Mouse (Mus musculus) midbrain, embryonic 14.5 days (tissue): Measurements from ENCODE around the gene Hic2. TPM values are rescaled to one million over a fixed set of nuclear protein-coding genes. Genes with fewer than 3 reads are reported as not detected.
A peak's percentile ranks its signal among the peaks of the same experiment; 100 is the strongest.

Source experiments
- ATAC-seq: fragments of 200-750 bp; cut with Nextera tagmentation; 2 replicates; pipeline ENCODE4 v1.8.0; 2017; ENCODE audit warnings: moderate number of reproducible peaks, moderate library complexity; ENCODE audit not compliant: low FRiP score, low TSS enrichment
- DNase-seq: peaks from one replicate; pipeline ENCODE4 v3.0.0-alpha.2; 2015
- H3K27ac ChIP-seq: fragments of 300-500 bp; sonication (generic); replicated peaks from 2 replicates; pipeline ENCODE4 v1.5.1; 2014; ENCODE audit warnings: mild to moderate bottlenecking, low read depth, low read length, moderate library complexity
- H3K27me3 ChIP-seq: fragments of 300-500 bp; sonication (generic); 2 replicates; pipeline ENCODE4 v1.6.1; 2014; ENCODE audit warnings: low read length, control low read depth, mixed read lengths; ENCODE audit not compliant: control insufficient read depth, insufficient read depth
- H3K36me3 ChIP-seq: fragments of 300-500 bp; sonication (generic); 2 replicates; pipeline ENCODE4 v1.6.1; 2014; ENCODE audit warnings: low read length, control low read depth; ENCODE audit not compliant: control insufficient read depth, insufficient read depth
- H3K4me1 ChIP-seq: fragments of 300-500 bp; sonication (generic); 2 replicates; pipeline ENCODE4 v1.6.1; 2014; ENCODE audit warnings: mild to moderate bottlenecking, antibody characterized with exemption, low read length, control low read depth; ENCODE audit not compliant: control insufficient read depth, insufficient read depth
- H3K4me2 ChIP-seq: fragments of 300-500 bp; sonication (generic); 2 replicates; pipeline ENCODE4 v1.6.1; 2014; ENCODE audit warnings: mild to moderate bottlenecking, low read length, moderate library complexity
- H3K4me3 ChIP-seq: fragments of 300-500 bp; sonication (generic); replicated peaks from 2 replicates; pipeline ENCODE4 v1.5.1; 2014; ENCODE audit warnings: low read depth, low read length
- H3K9ac ChIP-seq: fragments of 300-500 bp; sonication (generic); replicated peaks from 2 replicates; pipeline ENCODE4 v1.6.1; 2014; ENCODE audit warnings: mild to moderate bottlenecking, low read length, moderate library complexity
- H3K9me3 ChIP-seq: fragments of 300-500 bp; sonication (generic); 2 replicates; pipeline ENCODE4 v1.6.1; 2016; ENCODE audit warnings: low read length, control low read depth, mixed read lengths; ENCODE audit not compliant: control insufficient read depth
- WGBS: fragments of 180-500 bp; shearing (Covaris S2); extraction: QIAGEN DNeasy Blood & Tissue Kit; methylation state at CpG from one replicate; pipeline ENCODE4 v1.1.7; 2014; 5-methylcytosine and 5-hydroxymethylcytosine counted together
- polyA plus RNA-seq: library from polyadenylated mRNA; unstranded; fragments of >200 nt; fragmentation: Nextera tagmentation; extraction: Ambion mirVana; gene quantifications from 2 replicates; pipeline ENCODE4 v1.2.1, GENCODE M21; 2014

Gene Hic2
- polyA plus RNA-seq, 1 experiment from 2014 or later: 6.4 TPM

- no peak overlapping the region for H3K9ac ChIP-seq
- peaks cover 6% of the 10 kb centered on the region for H3K4me1 ChIP-seq
- H3K4me3 ChIP-seq: no peak overlapping the region
- no peaks in the 10 kb centered on the region for H3K9me3 ChIP-seq
- no peak overlapping the region for H3K27ac ChIP-seq
- H3K4me2 ChIP-seq: no peak overlapping the region
- no peaks in the 10 kb centered on the region for H3K27me3 ChIP-seq
- H3K36me3 ChIP-seq: peaks cover 67% of the 10 kb centered on the region
- 97% methylated on average over 12 of the region's 12 CpGs for WGBS
- ATAC-seq (no peak), DNase-seq (no peak)
These were observed 25.5 kb downstream of the Hic2 start for GRCm38 (mm10) chr16:17258917-17259316.

GRCm38 (mm10) chr16:17261341-17261740, 28.0 kb downstream of the Hic2 start:
- H3K36me3 ChIP-seq: peaks cover 58% of the 10 kb centered on the region
- no peak for ATAC-seq

GRCm38 (mm10) chr16:17266113-17266512, 32.7 kb downstream of the Hic2 start:
- Histone ChIP-seq H3K36me3 (peaks cover 13% of the 10 kb centered on the region; the same call in 1 of the 2 replicates), H3K9me3 (peaks cover 6% of the 10 kb centered on the region; the same call in 1 of the 2 replicates), H3K4me2 (no peak overlapping the region), H3K27ac (no peak overlapping the region), H3K9ac (no peak overlapping the region), H3K4me1 (no peaks in the 10 kb centered on the region), H3K27me3 (no peaks in the 10 kb centered on the region), H3K4me3 (no peak overlapping the region)
- ATAC-seq (no peak), DNase-seq (no peak)
- WGBS: 52% methylated on average over 3 of the region's 3 CpGs

More at GRCm38 (mm10) chr16:17261341-17261740, 28.0 kb downstream of the Hic2 start:
- Histone ChIP-seq H3K27ac (no peak overlapping the region), H3K27me3 (no peaks in the 10 kb centered on the region), H3K4me1 (no peaks in the 10 kb centered on the region), H3K4me2 (no peak overlapping the region), H3K9me3 (no peaks in the 10 kb centered on the region), H3K4me3 (no peak overlapping the region), H3K9ac (no peak overlapping the region)
- DNase-seq: no peak
- WGBS: 97% methylated on average over 1 of the region's 1 CpGs

GRCm38 (mm10) chr16:17267937-17268336, 34.6 kb downstream of the Hic2 start:
- no peak overlapping the region for H3K27ac ChIP-seq
- no peaks in the 10 kb centered on the region for H3K27me3 ChIP-seq
- DNase-seq (no peak), ATAC-seq (no peak)
- no peak overlapping the region for H3K4me3 ChIP-seq
- peaks cover 6% of the 10 kb centered on the region; the same call in 1 of the 2 replicates for H3K9me3 ChIP-seq
- H3K36me3 ChIP-seq: no peaks in the 10 kb centered on the region
- no peak overlapping the region for H3K9ac ChIP-seq
- 85% methylated on average over 5 of the region's 5 CpGs for WGBS
- H3K4me1 ChIP-seq: no peaks in the 10 kb centered on the region
- no peak overlapping the region for H3K4me2 ChIP-seq

- ATAC-seq (no peak), DNase-seq (no peak)
- H3K27ac ChIP-seq: no peak overlapping the region
- WGBS: 93% methylated on average over 5 of the region's 5 CpGs
- H3K4me3 ChIP-seq: no peak overlapping the region
- no peaks in the 10 kb centered on the region for H3K36me3 ChIP-seq
- no peak overlapping the region for H3K9ac ChIP-seq
- no peaks in the 10 kb centered on the region for H3K4me1 ChIP-seq
- peaks cover 6% of the 10 kb centered on the region; the same call in 1 of the 2 replicates for H3K9me3 ChIP-seq
- H3K27me3 ChIP-seq: no peaks in the 10 kb centered on the region
- no peak overlapping the region for H3K4me2 ChIP-seq
These were observed 36.5 kb downstream of the Hic2 start for GRCm38 (mm10) chr16:17269872-17270271.

- H3K4me2 ChIP-seq: no peak overlapping the region
- no peak overlapping the region for H3K9ac ChIP-seq
- DNase-seq: no peak
- H3K27ac ChIP-seq: no peak overlapping the region
- peaks cover 6% of the 10 kb centered on the region; the same call in 1 of the 2 replicates for H3K9me3 ChIP-seq
- H3K4me1 ChIP-seq: no peaks in the 10 kb centered on the region
- H3K4me3 ChIP-seq: no peak overlapping the region
- H3K27me3 ChIP-seq: no peaks in the 10 kb centered on the region
- WGBS: 75% methylated on average over 4 of the region's 4 CpGs
- no peaks in the 10 kb centered on the region for H3K36me3 ChIP-seq
- no peak for ATAC-seq
These were observed 37.8 kb downstream of the Hic2 start for GRCm38 (mm10) chr16:17271124-17271523.

- Histone ChIP-seq H3K4me1 (peaks cover 2% of the 10 kb centered on the region; the same call in 1 of the 2 replicates), H3K27ac (no peak overlapping the region), H3K27me3 (peaks cover 2% of the 10 kb centered on the region), H3K36me3 (no peaks in the 10 kb centered on the region), H3K4me3 (no peak overlapping the region), H3K9me3 (peaks cover 6% of the 10 kb centered on the region; the same call in 1 of the 2 replicates), H3K4me2 (no peak overlapping the region), H3K9ac (no peak overlapping the region)
- DNase-seq (no peak), ATAC-seq (no peak)
- WGBS: 80% methylated on average over 6 of the region's 6 CpGs
These were observed 38.5 kb downstream of the Hic2 start for GRCm38 (mm10) chr16:17271856-17272255.

- H3K36me3 ChIP-seq: peaks cover 20% of the 10 kb centered on the region
- peak within 1 kb of the TSS; percentile 46 for H3K4me3 ChIP-seq
- H3K4me1 ChIP-seq: peaks cover 8% of the 10 kb centered on the region
- peaks cover 29% of the 10 kb centered on the region for H3K27me3 ChIP-seq
- ATAC-seq (no peak), DNase-seq (no peak)
- H3K4me2 ChIP-seq: peak within 1 kb of the TSS; percentile 90
- peak within 1 kb of the TSS; percentile 57 for H3K9ac ChIP-seq
- H3K27ac ChIP-seq: peak within 1 kb of the TSS; percentile 81
- WGBS: 62% methylated on average over 7 of the region's 7 CpGs
- H3K9me3 ChIP-seq: peaks cover 4% of the 10 kb centered on the region; the same call in 1 of the 2 replicates
These were observed 42.3 kb downstream of the Hic2 start, which contains the start of gene Tmem191c for GRCm38 (mm10) chr16:17275721-17276120. TSS of gene Tmem191c (plus strand) at chr16:17276077.
